Mouse (Mus musculus) stomach, postnatal 0 days (tissue): ENCODE results near the gene Gm6583. TPM values are rescaled to one million over a fixed set of nuclear protein-coding genes. Genes with fewer than 3 reads are reported as not detected.
A peak's percentile ranks its signal among the peaks of the same experiment; 100 is the strongest.

Source experiments
- ATAC-seq: fragments of 200-750 bp; cut with Nextera tagmentation; 2 replicates; pipeline ENCODE4 v1.8.0; 2017; ENCODE audit not compliant: low FRiP score, low TSS enrichment
- DNase-seq: peaks from one replicate; pipeline ENCODE4 v3.0.0-alpha.2; 2016; ENCODE audit warnings: low spot score
- H3K27ac ChIP-seq: fragments of 300-500 bp; sonication (generic); replicated peaks from 2 replicates; pipeline ENCODE4 v1.5.1; 2014; ENCODE audit warnings: mild to moderate bottlenecking, control low read depth
- H3K27me3 ChIP-seq: fragments of 300-500 bp; sonication (generic); 2 replicates; pipeline ENCODE4 v1.6.1; 2014; ENCODE audit warnings: low read length; ENCODE audit not compliant: control insufficient read depth, insufficient read depth
- H3K36me3 ChIP-seq: fragments of 300-500 bp; sonication (generic); 2 replicates; pipeline ENCODE4 v1.6.1; 2014; ENCODE audit warnings: low read length, mixed read lengths; ENCODE audit not compliant: control insufficient read depth, insufficient read depth
- H3K4me1 ChIP-seq: fragments of 300-500 bp; sonication (generic); replicated peaks from 2 replicates; pipeline ENCODE4 v1.6.1; 2014; ENCODE audit warnings: antibody characterized with exemption; ENCODE audit not compliant: control insufficient read depth, insufficient read depth
- H3K4me2 ChIP-seq: fragments of 300-500 bp; sonication (generic); replicated peaks from 2 replicates; pipeline ENCODE4 v1.6.1; 2014; ENCODE audit warnings: low read depth, mild to moderate bottlenecking, control low read depth, moderate library complexity
- H3K4me3 ChIP-seq: fragments of 300-500 bp; sonication (generic); 2 replicates; pipeline ENCODE4 v1.5.1; 2014; ENCODE audit warnings: low read depth, low read length, control low read depth
- H3K9ac ChIP-seq: fragments of 300-500 bp; sonication (generic); 2 replicates; pipeline ENCODE4 v1.6.1; 2014; ENCODE audit warnings: mild to moderate bottlenecking, low read length, control low read depth, mixed read lengths
- H3K9me3 ChIP-seq: fragments of 300-500 bp; sonication (generic); 2 replicates; pipeline ENCODE4 v1.6.1; 2016; ENCODE audit warnings: low read length; ENCODE audit not compliant: control insufficient read depth
- CTCF ChIP-seq: IDR thresholded peaks from 2 replicates; pipeline ENCODE4 v1.5.1; 2016; ENCODE audit warnings: antibody characterized with exemption, low read depth, mild to moderate bottlenecking, moderate library complexity
- EP300 ChIP-seq: optimal IDR thresholded peaks from 2 replicates; pipeline ENCODE3; 2016; ENCODE audit warnings: antibody characterized with exemption
- WGBS: fragments of 180-500 bp; shearing (Covaris S2); extraction: QIAGEN DNeasy Blood & Tissue Kit; methylation state at CpG from one replicate; pipeline ENCODE4 v1.1.7; 2014; 5-methylcytosine and 5-hydroxymethylcytosine counted together
- polyA plus RNA-seq: library from polyadenylated mRNA; unstranded; fragments of >200 nt; fragmentation: Nextera tagmentation; extraction: Ambion mirVana; gene quantifications from 2 replicates; pipeline ENCODE4 v1.2.1, GENCODE M21; 2015

The Gm6583 gene
- polyA plus RNA-seq, 1 experiment from 2014 or later: 0.08 TPM

- under 1% methylated on average over 31 of the region's 33 CpGs for WGBS
- peak overlapping the region; percentile 84; the same call in 1 of the 2 replicates for H3K27ac ChIP-seq
These were observed 29.3 kb downstream of the Gm6583 start for GRCm38 (mm10) chr5:112326446-112327009.

DNA sequence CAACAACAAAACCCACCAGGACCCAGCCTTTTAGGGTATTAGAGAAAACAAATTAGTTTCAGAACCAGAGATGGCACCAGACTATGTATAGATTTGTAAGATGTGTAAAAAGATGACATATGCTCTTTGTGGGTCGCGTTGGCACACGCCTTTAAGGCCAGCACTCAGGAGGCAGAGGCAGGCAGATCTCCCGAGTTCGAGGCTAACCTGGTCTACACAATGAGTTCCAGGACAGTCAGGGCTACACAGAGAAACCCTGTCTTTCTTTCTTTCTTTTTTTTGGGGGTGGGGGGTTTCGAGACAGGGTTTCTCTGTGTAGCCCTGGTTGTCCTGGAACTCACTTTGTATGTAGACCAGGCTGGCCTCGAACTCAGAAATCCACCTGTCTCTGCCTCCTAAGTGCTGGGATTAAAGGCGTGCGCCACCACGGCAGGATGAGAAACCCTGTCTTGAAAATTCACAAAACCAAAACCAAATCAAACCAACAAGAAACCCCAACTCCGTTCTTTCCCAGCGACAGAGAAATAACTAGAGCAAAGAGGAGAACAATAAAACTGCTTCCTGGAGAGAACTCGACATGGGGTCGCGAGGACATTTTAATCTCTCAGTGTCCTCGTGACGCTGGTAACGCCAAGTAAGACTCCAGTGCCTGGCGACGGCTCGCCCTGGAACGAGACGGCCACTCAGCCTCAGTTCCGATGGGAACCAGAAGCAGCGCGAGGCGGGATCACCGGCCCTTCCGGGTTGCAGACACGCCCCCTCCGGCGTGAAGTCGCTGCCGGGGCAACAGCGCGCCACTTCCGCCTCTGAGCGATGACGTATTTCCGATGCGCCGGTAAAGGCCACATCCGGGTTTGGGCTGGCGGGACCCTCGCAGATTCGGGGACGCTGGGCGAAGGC is 30.0 kb downstream of the Gm6583 start, which contains the start of gene Tfip11:
TSS of gene Tfip11 (plus strand) at position 813 of the 900 bp plus-strand sequence.
- Histone ChIP-seq H3K36me3 (peaks cover 13% of the 10 kb centered on the region), H3K9me3 (no peaks in the 10 kb centered on the region), H3K4me3 (peak within 1 kb of the TSS; percentile 97), H3K4me2 (peak within 1 kb of the TSS; percentile 70), H3K27ac (peak within 1 kb of the TSS; percentile 84), H3K27me3 (no peaks in the 10 kb centered on the region), H3K4me1 (peaks cover 9% of the 10 kb centered on the region), H3K9ac (peak within 1 kb of the TSS; percentile 85)
- peak; percentile 96 for DNase-seq
- TF ChIP-seq EP300 (no peak), CTCF (peak; percentile 43)
- ATAC-seq: peak; percentile 92
- WGBS: 8% methylated on average over 48 of the region's 48 CpGs

More at GRCm38 (mm10) chr5:112326446-112327009, 29.3 kb downstream of the Gm6583 start:
- no peaks in the 10 kb centered on the region for H3K27me3 ChIP-seq
- H3K36me3 ChIP-seq: peaks cover 18% of the 10 kb centered on the region
- peak overlapping the region; percentile 85 for H3K9ac ChIP-seq
- peaks cover 9% of the 10 kb centered on the region for H3K4me1 ChIP-seq
- ATAC-seq (peak; percentile 25), DNase-seq (no peak)
- H3K9me3 ChIP-seq: no peaks in the 10 kb centered on the region
- peak overlapping the region; percentile 70 for H3K4me2 ChIP-seq
- TF ChIP-seq CTCF: no peak
- TF ChIP-seq EP300: no peak
- peak overlapping the region; percentile 97 for H3K4me3 ChIP-seq

DNA sequence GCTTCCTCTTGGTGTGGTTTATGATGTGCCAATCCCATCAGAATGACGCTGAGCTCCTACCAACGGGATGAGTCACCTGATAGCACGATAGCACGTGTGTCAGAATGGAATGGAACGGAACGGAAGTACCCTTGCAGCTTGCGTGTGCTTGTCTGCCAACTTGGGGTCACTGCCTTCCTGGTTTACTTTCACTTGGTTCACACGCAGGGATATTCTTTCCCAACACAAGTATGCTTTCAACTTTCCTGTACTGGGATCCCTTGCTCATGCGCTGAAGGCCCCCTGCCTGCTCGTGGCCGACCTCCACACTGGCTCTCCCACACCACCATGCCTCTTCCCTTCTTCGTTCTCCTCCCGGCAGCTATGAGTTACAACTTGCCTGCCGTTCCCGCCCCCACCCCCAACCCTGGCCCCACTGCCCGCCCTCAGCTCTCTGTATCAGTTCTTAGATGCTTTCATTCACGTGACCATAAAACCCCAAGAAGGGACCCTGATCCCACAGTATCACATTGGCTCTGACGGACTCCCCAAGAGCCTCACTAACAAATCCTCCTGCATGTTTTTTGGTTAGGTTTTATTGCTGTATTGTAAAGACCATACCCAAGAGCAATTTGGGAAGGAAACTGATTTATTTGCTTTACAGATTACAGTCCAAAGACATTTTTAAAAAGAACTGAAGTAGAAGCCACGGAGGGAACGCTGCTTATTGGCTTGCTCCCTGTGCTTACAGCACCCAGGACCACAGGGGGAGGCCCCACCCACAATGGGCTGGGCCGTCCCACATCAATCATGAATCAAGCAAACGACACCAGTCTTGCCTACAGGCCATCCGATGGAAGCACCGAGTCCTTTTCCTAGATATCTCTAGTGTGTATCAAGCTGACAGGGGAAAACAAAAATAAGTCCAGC is 30.9 kb downstream of the Gm6583 start:
- 16% methylated on average over 24 of the region's 24 CpGs for WGBS
- no peaks in the 10 kb centered on the region for H3K9me3 ChIP-seq
- peaks cover 10% of the 10 kb centered on the region for H3K36me3 ChIP-seq
- no peaks in the 10 kb centered on the region for H3K27me3 ChIP-seq
- TF ChIP-seq CTCF: no peak
- no peak for TF ChIP-seq EP300
- H3K4me1 ChIP-seq: peaks cover 9% of the 10 kb centered on the region
- H3K9ac ChIP-seq: peak overlapping the region; percentile 41; the same call in 1 of the 2 replicates
- H3K4me2 ChIP-seq: peak overlapping the region; percentile 70
- peak overlapping the region; percentile 84 for H3K27ac ChIP-seq
- DNase-seq (peak; percentile 71), ATAC-seq (peak; percentile 69)
- H3K4me3 ChIP-seq: peak overlapping the region; percentile 27

- H3K9me3 ChIP-seq: no peaks in the 10 kb centered on the region
- 79% methylated on average over 6 of the region's 6 CpGs for WGBS
- H3K4me1 ChIP-seq: peaks cover 9% of the 10 kb centered on the region
- ATAC-seq (no peak), DNase-seq (no peak)
- no peak overlapping the region for H3K27ac ChIP-seq
- H3K4me3 ChIP-seq: no peak overlapping the region
- H3K4me2 ChIP-seq: no peak overlapping the region
- H3K9ac ChIP-seq: no peak overlapping the region
- no peaks in the 10 kb centered on the region for H3K36me3 ChIP-seq
- TF ChIP-seq EP300 (no peak), CTCF (no peak)
- H3K27me3 ChIP-seq: no peaks in the 10 kb centered on the region
These were observed 32.6 kb downstream of the Gm6583 start for GRCm38 (mm10) chr5:112323246-112323645.

DNA sequence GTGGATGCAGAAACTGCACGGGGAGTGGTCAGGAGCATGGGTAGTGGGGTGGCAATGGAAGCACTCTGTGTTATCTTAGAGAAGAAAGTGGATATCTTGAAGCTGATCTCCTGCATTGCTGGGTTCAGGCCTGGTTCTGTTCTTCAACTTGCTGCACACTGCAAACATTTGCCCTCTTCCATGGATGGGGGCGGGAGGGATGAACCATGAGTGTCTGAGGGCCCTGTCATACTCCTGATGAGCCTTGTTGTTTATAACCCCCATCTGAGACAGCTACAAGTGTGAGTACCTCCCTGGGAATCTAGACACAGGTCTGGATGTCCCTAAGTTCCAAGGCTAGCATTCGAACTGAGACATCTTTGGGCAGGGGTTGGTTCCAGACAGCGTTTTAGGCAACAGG is 34.5 kb downstream of the Gm6583 start:
- DNase-seq (no peak), ATAC-seq (no peak)
- peaks cover 6% of the 10 kb centered on the region for H3K4me1 ChIP-seq
- H3K4me3 ChIP-seq: no peak overlapping the region
- no peaks in the 10 kb centered on the region for H3K36me3 ChIP-seq
- WGBS: 64% methylated on average over 4 of the region's 4 CpGs
- no peaks in the 10 kb centered on the region for H3K27me3 ChIP-seq
- no peak overlapping the region for H3K27ac ChIP-seq
- no peaks in the 10 kb centered on the region for H3K9me3 ChIP-seq
- H3K4me2 ChIP-seq: no peak overlapping the region
- no peak overlapping the region for H3K9ac ChIP-seq
- TF ChIP-seq CTCF (no peak), EP300 (no peak)
